Comparison of ENCODE assay signal across 13 mouse cellular contexts in the genomic region with DNA sequence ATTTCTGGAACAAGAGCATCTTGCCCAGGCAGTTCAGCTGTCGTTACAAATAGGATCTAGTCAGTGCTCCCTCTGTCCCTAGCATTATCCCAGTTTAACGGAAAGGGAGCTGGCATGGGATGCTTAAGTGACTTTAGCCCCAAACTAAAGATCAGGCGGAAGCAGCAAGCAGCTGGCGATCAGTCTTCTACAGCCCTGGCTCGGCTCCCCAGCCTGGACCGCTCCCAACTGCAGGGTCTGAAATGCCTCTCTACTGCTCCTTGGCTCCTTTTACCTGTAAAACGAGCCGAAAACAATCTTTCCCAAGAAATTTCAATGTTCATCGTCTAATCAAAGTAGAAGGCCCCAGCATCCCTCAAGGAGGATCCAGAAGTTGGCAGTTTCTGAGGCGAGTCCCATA.
DNase-seq lines count a peak whose midpoint lies in the region; ATAC-seq and TF ChIP-seq lines count a peak whose summit lies in the region.
"Had no signal": no experiment of that assay in that cellular context is flagged by ENCODE, and none has a peak within 500 bp of the region (broad histone marks: within the 10 kb centered on the region; RNA-seq: fewer than 3 reads in every experiment).

No protein-coding gene starts in this region.

- H3K9ac ChIP-seq in limb, embryonic 14.5 days (ENCODE audit: low read depth, low read length, severe bottlenecking), result no peak overlapping the region

- H3K36me3 ChIP-seq in forebrain, embryonic 10.5 days (replicated peaks), result no peaks in the 10 kb centered on the region
- H3K36me3 ChIP-seq in limb, embryonic 14.5 days (ENCODE audit: control insufficient read depth, insufficient read depth, low read length), result no peaks in the 10 kb centered on the region

- H3K4me3 ChIP-seq in forebrain, embryonic 10.5 days, result peak overlapping the region; percentile 26
- H3K4me3 ChIP-seq in limb, embryonic 14.5 days (replicated peaks; ENCODE audit: low read length), result no peak overlapping the region
- H3K4me3 ChIP-seq: myocyte had no signal

- no peak overlapping the region; the same call in 1 of the 2 replicates for H3K4me2 ChIP-seq in limb, embryonic 14.5 days (replicated peaks; ENCODE audit: low read depth, low read length, severe bottlenecking)
- H3K4me2 ChIP-seq: liver, embryonic 11.5 days had no signal

- no peak for ATAC-seq in limb, embryonic 14.5 days (ENCODE audit: low FRiP score, low read depth)
- ATAC-seq in frontal cortex, adult (ENCODE audit: low TSS enrichment), result no peak

- no peak for TF ChIP-seq POLR2A in limb, embryonic 14.5 days (IDR thresholded peaks at IDR 0.05; ENCODE audit: borderline replicate concordance, extremely low read depth, insufficient read depth, insufficient read length)

- peaks cover 16% of the 10 kb centered on the region for H3K4me1 ChIP-seq in forebrain, embryonic 10.5 days
- peaks cover 8% of the 10 kb centered on the region; the same call in 1 of the 2 replicates for H3K4me1 ChIP-seq in limb, embryonic 14.5 days (ENCODE audit: control insufficient read depth, insufficient read depth, low read length)

- no peaks in the 10 kb centered on the region for H3K9me3 ChIP-seq in forebrain, embryonic 10.5 days
- no peaks in the 10 kb centered on the region for H3K9me3 ChIP-seq in limb, embryonic 14.5 days (ENCODE audit: control insufficient read depth, low read length)

- WGBS in forebrain, embryonic 10.5 days, result 16% methylated on average over 10 of the region's 10 CpGs
- WGBS in limb, embryonic 14.5 days, result 20% methylated on average over 10 of the region's 10 CpGs

- H3K27me3 ChIP-seq in forebrain, embryonic 10.5 days (ENCODE audit: poor library complexity, severe bottlenecking), result peaks cover 33% of the 10 kb centered on the region
- H3K27me3 ChIP-seq in limb, embryonic 14.5 days (ENCODE audit: control insufficient read depth, insufficient read depth, low read length), result no peaks in the 10 kb centered on the region

- intact Hi-C loops in heart, postnatal 14 days (cut with DNase I), result no loop called here
- intact Hi-C loops in heart, postnatal 25 days (cut with DNase I), result no loop called here

- no peak overlapping the region for H3K27ac ChIP-seq in forebrain, embryonic 10.5 days
- no peak overlapping the region for H3K27ac ChIP-seq in limb, embryonic 14.5 days (replicated peaks; ENCODE audit: low read depth, low read length)

- DNase-seq in heart, postnatal 14 days, result peak; percentile 6 to 7
- DNase-seq in heart, postnatal 25 days (ENCODE audit: low spot score), result no peak
- DNase-seq in Muller cell, postnatal 12 days (ENCODE audit: inconsistent ontology term), result peak; percentile 2
- no peak for DNase-seq in forebrain, embryonic 10.5 days (ENCODE audit: extremely low spot score, low spot score)
- peak; percentile 12 for DNase-seq in limb, embryonic 14.5 days (ENCODE audit: low spot score)
- DNase-seq in frontal cortex, postnatal 25 days (ENCODE audit: low spot score in 2 of 2), result no peak
- DNase-seq in natural killer cell, adult 2 months (ENCODE audit: low spot score in 2 of 2), result no peak
- DNase-seq: adrenal gland, adult 8-10 months; cerebellum, adult 9-11 months; kidney, adult 8-10 months had no signal

Comparison
In these comparisons a context has a peak if more than half of its experiments do, and no peak if none do; other contexts are left out.
1. DNase-seq: peak in heart, postnatal 14 days (2 of 2), Muller cell, postnatal 12 days (single experiment) and limb, embryonic 14.5 days (single experiment); none in heart, postnatal 25 days (single experiment), forebrain, embryonic 10.5 days (single experiment), frontal cortex, postnatal 25 days (0 of 2) and natural killer cell, adult 2 months (0 of 2).